In the genomic region with DNA sequence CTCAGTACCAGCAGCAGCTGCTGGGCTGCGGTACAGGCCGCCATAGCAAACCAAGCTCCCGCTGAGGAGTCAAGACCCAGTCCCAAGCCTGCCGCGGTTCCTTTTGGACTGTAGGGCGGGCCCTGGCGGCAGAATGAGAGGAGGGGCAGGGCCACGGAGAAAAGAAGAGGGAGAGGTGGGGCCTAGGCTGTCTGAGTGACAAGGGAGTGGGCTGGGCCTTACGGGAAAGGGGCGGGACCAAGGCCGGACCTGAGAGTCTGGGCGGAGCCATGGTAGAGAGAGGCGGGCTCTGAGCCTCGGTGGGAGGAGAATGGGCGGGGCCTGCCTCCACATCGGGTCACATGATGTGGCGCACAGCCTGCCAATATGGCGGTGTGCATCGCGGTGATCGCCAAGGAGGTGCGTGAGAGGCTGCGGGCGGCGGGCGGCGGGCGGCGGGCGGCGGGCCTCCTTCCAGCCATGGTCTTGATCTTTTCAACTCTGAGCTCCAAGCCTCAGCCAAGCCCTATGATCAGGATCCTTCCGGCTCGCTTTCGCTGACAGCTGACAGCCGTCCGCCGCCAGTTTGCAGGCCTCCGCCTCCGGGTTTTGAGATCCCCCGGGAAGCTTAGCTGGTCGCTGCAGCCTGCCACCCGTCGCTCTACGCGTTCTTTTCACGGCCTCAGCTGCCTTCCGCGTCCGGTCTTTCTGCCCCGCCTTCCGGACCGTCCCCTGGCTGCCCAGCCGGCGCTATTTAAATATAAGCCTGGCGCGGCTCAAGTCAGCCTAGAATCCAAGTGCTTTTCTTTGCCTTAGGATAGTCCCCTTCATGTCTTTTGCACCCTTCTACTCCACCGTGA, we compare ENCODE assay signal across 8 mouse cellular contexts. TPM values are rescaled to one million over a fixed set of nuclear protein-coding genes. Genes with fewer than 3 reads are reported as not detected.
DNase-seq lines count a peak whose midpoint lies in the region; ATAC-seq lines count a peak whose summit lies in the region.

Galns (minus strand) TSS at position 169 of the 839 bp plus-strand sequence.
Trappc2l (plus strand) TSS at position 346 of the 839 bp plus-strand sequence.

- peaks cover 36% of the 10 kb centered on the region for H3K4me1 ChIP-seq in heart, embryonic 10.5 days
- peaks cover 29% of the 10 kb centered on the region for H3K4me1 ChIP-seq in kidney, embryonic 15.5 days

- peak; percentile 94 for ATAC-seq in erythroblast, adult 5-6 weeks (replicated peaks; ENCODE audit: low FRiP score, poor library complexity, severe bottlenecking)
- peak; percentile 97 for ATAC-seq in kidney, embryonic 15.5 days (replicated peaks; ENCODE audit: low FRiP score)
- ATAC-seq in monocyte, adult 5-6 weeks (replicated peaks; ENCODE audit: insufficient number of reproducible peaks, low FRiP score, low TSS enrichment, poor library complexity, severe bottlenecking): peak; percentile 98

- peak within 1 kb of the TSS; percentile 83 for H3K4me2 ChIP-seq in kidney, embryonic 15.5 days

- under 1% methylated on average over 57 of the region's 57 CpGs for WGBS in heart, embryonic 10.5 days
- under 1% methylated on average over 56 of the region's 57 CpGs for WGBS in kidney, embryonic 15.5 days

- peak; percentile 96 to 98 for DNase-seq in B cell, adult 2 months
- DNase-seq in brain, adult 2 months (ENCODE audit: low read depth, low spot score): peak; percentile 99
- DNase-seq in heart, embryonic 10.5 days (ENCODE audit: low spot score): peak; percentile 99
- peak; percentile 99 for DNase-seq in liver
- peak; percentile 95 to 96 for DNase-seq in spleen, postnatal 4 days (ENCODE audit: low spot score in 2 of 2)

- no peaks in the 10 kb centered on the region for H3K27me3 ChIP-seq in heart, embryonic 10.5 days (ENCODE audit: insufficient read depth, poor library complexity, severe bottlenecking)
- no peaks in the 10 kb centered on the region for H3K27me3 ChIP-seq in kidney, embryonic 15.5 days

- H3K9ac ChIP-seq in kidney, embryonic 15.5 days: peak within 1 kb of the TSS; percentile 58

- H3K36me3 ChIP-seq in heart, embryonic 10.5 days: peaks cover 22% of the 10 kb centered on the region
- peaks cover 12% of the 10 kb centered on the region; the same call in 1 of the 2 replicates for H3K36me3 ChIP-seq in kidney, embryonic 15.5 days

- H3K9me3 ChIP-seq in heart, embryonic 10.5 days: no peaks in the 10 kb centered on the region
- no peaks in the 10 kb centered on the region for H3K9me3 ChIP-seq in kidney, embryonic 15.5 days (replicated peaks)

- peak within 1 kb of the TSS; percentile 85 for H3K27ac ChIP-seq in heart, embryonic 10.5 days
- H3K27ac ChIP-seq in kidney, embryonic 15.5 days: peak within 1 kb of the TSS; percentile 90

- peak within 1 kb of the TSS; percentile 69 for H3K4me3 ChIP-seq in heart, embryonic 10.5 days
- H3K4me3 ChIP-seq in kidney, embryonic 15.5 days (replicated peaks): peak within 1 kb of the TSS; percentile 77

RNA-seq across cellular contexts. Expression of gene Galns, which starts in this region (rescaled TPM):
- 8.6 and 23.2 TPM in 2 replicates for total RNA-seq in erythroblast, adult 5-6 weeks (2015; ENCODE audit: low replicate concordance)
- total RNA-seq in erythroblast, adult 5-6 weeks (2017; ENCODE audit: low replicate concordance): 8.6 and 15.5 TPM in 2 replicates
- polyA plus RNA-seq in heart, embryonic 10.5 days (2016; fragmentation: Nextera tagmentation; extraction: Ambion mirVana): 8.1 and 11.9 TPM in 2 replicates
- 14.0 and 16.0 TPM in 2 replicates for polyA plus RNA-seq in kidney, embryonic 15.5 days (2015; fragmentation: Nextera tagmentation; extraction: Ambion mirVana)
- 9.9 to 15.0 TPM (median 12.4 TPM) in 3 replicates for total RNA-seq in monocyte, adult 5-6 weeks (2017)

RNA-seq across cellular contexts. Expression of gene Trappc2l, which starts in this region (rescaled TPM):
- total RNA-seq in erythroblast, adult 5-6 weeks (2015; ENCODE audit: low replicate concordance): 17.7 and 26.8 TPM in 2 replicates
- 9.1 and 10.2 TPM in 2 replicates for total RNA-seq in erythroblast, adult 5-6 weeks (2017; ENCODE audit: low replicate concordance)
- 52.9 and 67.4 TPM in 2 replicates for polyA plus RNA-seq in heart, embryonic 10.5 days (2016; fragmentation: Nextera tagmentation; extraction: Ambion mirVana)
- polyA plus RNA-seq in kidney, embryonic 15.5 days (2015; fragmentation: Nextera tagmentation; extraction: Ambion mirVana): 51.8 and 54.8 TPM in 2 replicates
- total RNA-seq in monocyte, adult 5-6 weeks (2017): 19.5 to 35.7 TPM (median 20.3 TPM) in 3 replicates

Comparison
In these comparisons a context has a peak if more than half of its experiments do, and no peak if none do; other contexts are left out.
1. Peak in every context shown above with its lines: DNase-seq, ATAC-seq, H3K4me3 ChIP-seq and H3K27ac ChIP-seq.